Mouse (Mus musculus) hindbrain, postnatal 0 days (tissue): Measurements from ENCODE around the gene Hist2h4. TPM values are rescaled to one million over a fixed set of nuclear protein-coding genes. Genes with fewer than 3 reads are reported as not detected.
A peak's percentile ranks its signal among the peaks of the same experiment; 100 is the strongest.

Source experiments
- ATAC-seq: fragments of 200-750 bp; cut with Nextera tagmentation; 2 replicates; pipeline ENCODE4 v1.8.0; 2017; ENCODE audit warnings: mild to moderate bottlenecking, moderate TSS enrichment, moderate library complexity
- DNase-seq: peaks from one replicate; pipeline ENCODE4 v3.0.0-alpha.2; 2015; ENCODE audit warnings: low spot score
- H3K27ac ChIP-seq: fragments of 300-500 bp; sonication (generic); 2 replicates; pipeline ENCODE4 v1.5.1; 2014; ENCODE audit warnings: mild to moderate bottlenecking
- H3K27me3 ChIP-seq: fragments of 300-500 bp; sonication (generic); 2 replicates; pipeline ENCODE4 v1.6.1; 2014; ENCODE audit warnings: low read length, mixed read lengths; ENCODE audit not compliant: insufficient read depth
- H3K36me3 ChIP-seq: fragments of 300-500 bp; sonication (generic); 2 replicates; pipeline ENCODE4 v1.6.1; 2014; ENCODE audit warnings: low read length, mixed read lengths; ENCODE audit not compliant: insufficient read depth
- H3K4me1 ChIP-seq: fragments of 300-500 bp; sonication (generic); 2 replicates; pipeline ENCODE4 v1.6.1; 2014; ENCODE audit warnings: antibody characterized with exemption, low read length, mixed read lengths; ENCODE audit not compliant: insufficient read depth
- H3K4me2 ChIP-seq: fragments of 300-500 bp; sonication (generic); 2 replicates; pipeline ENCODE4 v1.6.1; 2014; ENCODE audit warnings: low read depth, mild to moderate bottlenecking, low read length, moderate library complexity, mixed read lengths
- H3K4me3 ChIP-seq: fragments of 300-500 bp; sonication (generic); 2 replicates; pipeline ENCODE4 v1.5.1; 2014; ENCODE audit warnings: low read length
- H3K9ac ChIP-seq: fragments of 300-500 bp; sonication (generic); replicated peaks from 2 replicates; pipeline ENCODE4 v1.6.1; 2014; ENCODE audit warnings: mild to moderate bottlenecking, low read length, moderate library complexity, mixed read lengths
- H3K9me3 ChIP-seq: fragments of 300-500 bp; sonication (generic); 2 replicates; pipeline ENCODE4 v1.6.1; 2016; ENCODE audit warnings: low read length, mixed read lengths
- CTCF ChIP-seq: IDR thresholded peaks from 2 replicates; pipeline ENCODE4 v1.5.1; 2016; ENCODE audit warnings: antibody characterized with exemption, control low read depth, low read depth
- WGBS: fragments of 180-500 bp; shearing (Covaris S2); extraction: QIAGEN DNeasy Blood & Tissue Kit; methylation state at CpG from one replicate; pipeline ENCODE4 v1.1.7; 2014; 5-methylcytosine and 5-hydroxymethylcytosine counted together
- polyA plus RNA-seq: library from polyadenylated mRNA; unstranded; fragments of >200 nt; fragmentation: Nextera tagmentation; extraction: Ambion mirVana; gene quantifications from 2 replicates; pipeline ENCODE4 v1.2.1, GENCODE M21; 2015
- total RNA-seq: library from RNA; depleted of rRNA; stranded (reverse); fragments of >200 nt; gene quantifications from 2 replicates; pipeline ENCODE4 v1.2.3, GENCODE M21; 2014; rRNA removed

The Hist2h4 gene
- total RNA-seq = 127 and 159 TPM in 2 replicates
- polyA plus RNA-seq = 10.2 and 10.6 TPM in 2 replicates

DNA sequence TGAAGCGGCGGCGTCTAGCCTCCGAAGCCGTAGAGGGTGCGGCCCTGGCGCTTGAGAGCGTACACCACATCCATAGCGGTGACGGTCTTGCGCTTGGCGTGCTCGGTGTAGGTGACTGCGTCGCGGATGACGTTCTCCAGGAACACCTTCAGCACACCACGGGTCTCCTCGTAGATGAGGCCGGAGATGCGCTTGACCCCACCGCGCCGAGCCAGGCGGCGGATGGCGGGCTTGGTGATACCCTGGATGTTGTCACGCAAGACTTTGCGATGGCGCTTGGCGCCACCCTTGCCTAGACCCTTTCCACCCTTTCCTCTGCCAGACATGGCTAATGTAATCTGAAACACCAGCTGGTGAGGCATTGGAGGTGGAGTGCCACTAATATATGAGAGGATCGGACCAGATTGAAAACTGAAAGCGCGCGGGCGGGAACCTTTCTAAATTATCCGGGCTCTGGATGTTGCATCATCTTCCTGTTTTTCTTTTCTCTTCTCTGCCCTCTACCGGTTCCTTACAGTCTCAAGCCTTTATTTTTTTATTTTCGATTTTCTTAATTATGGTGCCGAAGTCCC is at the start of gene Hist2h4:
Gene Hist2h4, minus strand, starts transcription at position 333 of the 572 bp plus-strand sequence.
- Histone ChIP-seq H3K27me3 (no peaks in the 10 kb centered on the region), H3K4me2 (peak within 1 kb of the TSS; percentile 77), H3K4me1 (peaks cover 19% of the 10 kb centered on the region), H3K27ac (peak within 1 kb of the TSS; percentile 97), H3K9me3 (no peaks in the 10 kb centered on the region), H3K36me3 (no peaks in the 10 kb centered on the region), H3K9ac (peak within 1 kb of the TSS; percentile 78), H3K4me3 (peak within 1 kb of the TSS; percentile 50)
- ATAC-seq (peak; percentile 91), DNase-seq (peak; percentile 97)
- 1% methylated on average over 40 of the region's 40 CpGs for WGBS
- peak; percentile 65 for TF ChIP-seq CTCF

- Histone ChIP-seq H3K4me3 (no peak overlapping the region), H3K9ac (no peak overlapping the region), H3K9me3 (no peaks in the 10 kb centered on the region), H3K4me2 (no peak overlapping the region), H3K27ac (no peak overlapping the region), H3K36me3 (no peaks in the 10 kb centered on the region), H3K27me3 (no peaks in the 10 kb centered on the region), H3K4me1 (no peaks in the 10 kb centered on the region)
- TF ChIP-seq CTCF = no peak
- 48% methylated on average over 8 of the region's 8 CpGs for WGBS
- DNase-seq (no peak), ATAC-seq (0 out of 2 replicates have a peak, but pooled peaks have one; percentile 35)
Observed at GRCm38 (mm10) chr3:96312341-96313098, 49.4 kb upstream of the Hist2h4 start.

DNA sequence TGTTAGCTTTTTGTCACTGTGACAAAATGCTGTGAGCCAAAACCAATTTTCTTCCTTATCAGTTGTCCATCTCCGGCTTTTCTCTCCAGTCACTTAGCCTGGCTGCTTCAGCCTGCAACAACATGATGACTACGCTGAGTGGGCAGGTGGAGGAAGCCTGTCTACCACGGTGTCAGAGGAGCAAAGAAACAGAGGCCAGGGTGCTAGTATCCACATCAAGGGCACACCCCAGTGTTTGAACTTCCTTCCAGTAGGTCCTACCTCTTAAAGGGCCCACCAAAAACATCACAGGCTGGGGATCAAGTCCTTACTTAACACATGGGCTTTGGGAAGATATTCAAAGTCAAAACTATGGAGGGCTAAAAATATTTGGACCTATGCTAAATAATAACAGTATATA is 46.3 kb upstream of the Hist2h4 start:
- Histone ChIP-seq H3K36me3 (no peaks in the 10 kb centered on the region), H3K27me3 (no peaks in the 10 kb centered on the region), H3K4me3 (no peak overlapping the region), H3K4me1 (no peaks in the 10 kb centered on the region), H3K9me3 (no peaks in the 10 kb centered on the region), H3K9ac (no peak overlapping the region), H3K27ac (no peak overlapping the region), H3K4me2 (no peak overlapping the region)
- TF ChIP-seq CTCF = no peak
- no peak for DNase-seq
- ATAC-seq = no peak
- 68% methylated on average over 3 of the region's 3 CpGs for WGBS

- Histone ChIP-seq H3K4me1 (no peaks in the 10 kb centered on the region), H3K9ac (no peak overlapping the region), H3K9me3 (no peaks in the 10 kb centered on the region), H3K36me3 (no peaks in the 10 kb centered on the region), H3K4me3 (no peak overlapping the region), H3K27me3 (no peaks in the 10 kb centered on the region), H3K4me2 (no peak overlapping the region), H3K27ac (no peak overlapping the region)
- TF ChIP-seq CTCF = no peak
- no peak for ATAC-seq
- WGBS = 76% methylated on average over 9 of the region's 9 CpGs
- DNase-seq = no peak
Observed at GRCm38 (mm10) chr3:96306506-96306905, 43.4 kb upstream of the Hist2h4 start.

- H3K36me3 ChIP-seq = no peaks in the 10 kb centered on the region
- DNase-seq = no peak
- no peaks in the 10 kb centered on the region for H3K4me1 ChIP-seq
- no peaks in the 10 kb centered on the region for H3K9me3 ChIP-seq
- 86% methylated on average over 5 of the region's 5 CpGs for WGBS
- no peak for TF ChIP-seq CTCF
- no peaks in the 10 kb centered on the region for H3K27me3 ChIP-seq
- no peak overlapping the region for H3K4me3 ChIP-seq
- H3K9ac ChIP-seq = no peak overlapping the region
- no peak overlapping the region for H3K4me2 ChIP-seq
- no peak overlapping the region for H3K27ac ChIP-seq
- ATAC-seq = no peak
Observed at GRCm38 (mm10) chr3:96302076-96302475, 39.0 kb upstream of the Hist2h4 start.

GRCm38 (mm10) chr3:96300706-96301529 is 37.8 kb upstream of the Hist2h4 start:
- no peaks in the 10 kb centered on the region for H3K9me3 ChIP-seq
- ATAC-seq (no peak), DNase-seq (no peak)
- H3K36me3 ChIP-seq = no peaks in the 10 kb centered on the region
- 73% methylated on average over 26 of the region's 26 CpGs for WGBS
- no peak for TF ChIP-seq CTCF
- H3K9ac ChIP-seq = no peak overlapping the region
- no peaks in the 10 kb centered on the region for H3K27me3 ChIP-seq
- peak overlapping the region; percentile 13; the same call in 1 of the 2 replicates for H3K4me2 ChIP-seq
- H3K4me3 ChIP-seq = no peak overlapping the region
- H3K4me1 ChIP-seq = no peaks in the 10 kb centered on the region
- H3K27ac ChIP-seq = no peak overlapping the region
